Mouse (Mus musculus): ENCODE results near the gene Bcar3.
"Not testable (repeated sequence)": the region's sequence is repeated elsewhere in the genome, so short reads cannot be mapped to it uniquely, and the experiment has no call there.

Gene Bcar3

DNA sequence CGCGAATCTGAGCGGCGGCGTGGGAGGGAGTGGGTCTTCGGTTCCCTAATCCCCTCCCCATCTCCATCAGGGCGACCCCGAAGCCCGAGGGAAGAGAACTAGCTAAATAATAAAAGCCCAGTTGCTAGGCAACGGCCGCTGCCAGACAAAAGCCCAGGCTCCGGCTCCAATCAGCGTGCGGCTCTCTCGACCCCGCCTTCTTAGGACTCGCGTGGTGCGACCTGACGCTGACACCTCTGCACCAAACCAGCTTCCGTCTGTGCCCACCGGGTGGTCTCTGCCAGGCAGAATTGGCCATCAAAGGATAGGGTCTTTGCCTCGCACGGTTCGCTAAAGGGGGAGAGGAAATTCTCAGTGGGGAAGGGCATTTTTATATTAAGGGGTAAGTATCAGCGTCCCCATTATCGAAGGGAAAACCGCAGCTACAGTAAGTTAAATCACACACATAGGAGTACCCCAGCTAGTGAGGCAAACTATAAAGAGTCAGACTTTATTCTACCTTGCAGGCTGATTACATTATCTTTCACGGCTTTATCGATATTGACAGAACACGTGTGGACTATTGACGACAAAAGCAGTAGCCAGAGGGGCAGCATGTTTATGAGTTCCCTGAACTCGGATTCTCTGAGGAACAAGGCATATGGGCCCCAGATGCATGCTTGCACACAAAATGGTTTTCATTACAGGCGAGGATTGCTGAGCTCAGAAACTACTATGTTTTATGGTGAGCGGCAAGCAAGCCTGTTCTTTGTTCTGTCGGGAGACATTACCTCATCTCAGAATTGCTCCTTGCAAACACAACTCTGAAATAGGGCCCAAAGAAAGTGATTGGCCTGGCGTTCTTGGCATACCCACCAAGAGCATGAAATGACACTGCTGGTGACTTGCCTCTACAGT lies at the start of gene Bcar3:
Gene Bcar3, plus strand, starts transcription at position 183 of the 897 bp plus-strand sequence.
- peak; percentile 89 to 92 for DNase-seq

- peak in 1 of 2 experiments; percentile 38 for DNase-seq
These were observed 49.2 kb upstream of the Bcar3 start for GRCm38 (mm10) chr3:122244759-122245158.

GRCm38 (mm10) chr3:122245215-122245877 lies 48.6 kb upstream of the Bcar3 start, which contains the start of gene Gclm:
TSS of gene Gclm (plus strand) at chr3:122245557.
- peak; percentile 91 to 93 for DNase-seq

DNA sequence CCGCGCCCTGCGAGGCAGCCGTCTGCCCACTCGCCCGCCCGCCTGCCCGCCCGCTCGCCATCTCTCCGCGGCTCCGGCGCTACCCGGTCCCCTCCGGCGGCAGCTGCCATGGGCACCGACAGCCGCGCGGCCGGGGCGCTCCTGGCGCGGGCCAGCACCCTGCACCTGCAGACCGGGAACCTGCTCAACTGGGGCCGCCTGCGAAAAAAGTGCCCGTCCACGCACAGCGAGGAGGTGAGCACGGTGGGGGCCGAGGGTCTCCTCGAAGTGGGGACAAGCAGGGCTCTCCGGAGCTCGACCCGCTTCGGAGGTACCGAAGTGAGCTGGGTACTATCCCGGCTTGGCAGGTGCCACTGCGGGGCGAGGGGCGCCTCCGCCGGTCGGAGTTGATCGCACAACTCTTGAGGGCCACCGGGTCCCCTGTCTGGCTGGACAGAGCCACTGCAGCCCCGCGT lies 48.0 kb upstream of the Bcar3 start:
- peak; percentile 38 to 54 for DNase-seq

DNA sequence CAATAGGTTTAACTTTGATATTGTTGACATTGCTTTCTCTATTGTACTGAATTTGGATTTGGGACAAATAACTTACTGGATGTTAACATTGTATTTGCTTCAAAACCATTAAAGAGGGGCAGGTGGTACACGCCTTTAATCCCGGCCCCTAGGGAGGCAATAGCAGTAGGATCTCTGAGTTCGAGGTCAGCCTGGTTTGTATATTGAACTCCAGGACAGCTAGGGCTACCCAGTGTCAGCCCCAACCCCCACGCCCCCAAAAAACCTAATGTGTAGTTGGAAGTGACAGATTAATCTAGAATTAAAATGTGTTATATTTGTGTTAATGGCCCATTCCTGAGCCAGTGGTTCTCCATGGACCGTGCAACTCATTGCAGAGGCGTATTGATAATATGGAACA lies 47.5 kb upstream of the Bcar3 start:
- DNase-seq: no peak

DNA sequence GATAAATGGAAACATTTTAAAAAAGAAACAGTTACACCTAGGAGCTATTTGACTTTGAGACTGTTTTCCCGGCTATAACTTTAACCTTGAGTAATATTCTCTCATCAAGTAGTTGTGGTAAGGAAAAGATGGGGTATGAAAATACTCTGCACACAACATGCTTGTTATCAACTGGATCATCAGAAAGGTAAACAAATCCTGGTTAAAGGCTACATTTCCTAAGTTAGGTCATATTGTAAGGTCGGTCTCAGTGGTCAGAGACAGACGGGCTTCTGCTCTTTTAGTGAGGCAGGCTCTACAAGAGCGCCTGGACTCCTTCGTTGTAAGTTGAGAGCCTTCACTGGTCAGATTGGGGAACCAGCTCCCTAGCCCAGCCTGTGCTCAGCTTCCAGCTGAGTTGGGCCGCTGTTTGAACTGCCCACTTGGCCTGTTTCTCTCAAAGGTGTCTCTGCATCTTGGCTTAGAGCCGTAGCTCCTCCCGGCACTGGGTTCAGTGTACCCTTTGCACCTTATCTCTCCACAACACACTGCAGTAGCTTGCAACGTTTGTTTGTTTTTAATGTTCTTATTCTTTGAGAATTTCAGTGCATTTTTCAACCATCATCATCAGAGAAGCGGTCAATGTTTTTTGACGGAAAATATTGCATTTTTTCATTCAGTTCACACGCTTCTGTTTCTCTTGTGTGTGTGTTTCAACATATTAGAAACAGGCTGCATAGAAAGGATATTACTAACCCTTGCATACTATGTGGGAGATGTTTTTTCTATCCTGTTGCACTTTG lies 46.8 kb upstream of the Bcar3 start:
- DNase-seq: peak; percentile 45 to 63

DNA sequence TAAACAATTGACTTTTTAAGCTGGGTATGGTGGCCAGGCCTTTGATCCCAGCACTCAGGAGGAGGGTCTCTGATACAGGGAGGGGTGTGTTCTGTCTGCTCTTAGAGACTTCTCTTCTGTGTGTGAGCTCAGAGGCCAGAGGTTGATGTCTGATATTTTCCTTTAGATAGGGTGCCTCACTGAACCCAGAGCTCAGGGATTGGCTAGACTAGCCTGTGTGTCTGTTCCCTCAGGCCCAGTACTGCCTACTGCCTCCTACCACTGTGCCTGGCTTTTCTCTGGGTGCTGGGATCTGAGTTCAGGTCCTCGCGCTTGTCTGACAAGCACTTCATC lies 46.2 kb upstream of the Bcar3 start:
- DNase-seq: no peak

GRCm38 (mm10) chr3:122252466-122253253 lies 41.3 kb upstream of the Bcar3 start:
- DNase-seq: no peak

- not testable (repeated sequence) for DNase-seq
These were observed 39.9 kb upstream of the Bcar3 start for GRCm38 (mm10) chr3:122254050-122254449.

- no peak for DNase-seq
These were observed 23.9 kb upstream of the Bcar3 start for GRCm38 (mm10) chr3:122269986-122270385.

- DNase-seq: not testable (repeated sequence)
These were observed 21.4 kb upstream of the Bcar3 start for GRCm38 (mm10) chr3:122272565-122272964.

GRCm38 (mm10) chr3:122273407-122274240 lies 20.3 kb upstream of the Bcar3 start:
- DNase-seq: no peak

GRCm38 (mm10) chr3:122274241-122275024 lies 19.5 kb upstream of the Bcar3 start, which contains the start of gene Dnttip2:
TSS of gene Dnttip2 (plus strand) at chr3:122274388.
- DNase-seq: peak; percentile 93

GRCm38 (mm10) chr3:122275111-122275510 lies 18.8 kb upstream of the Bcar3 start:
- no peak for DNase-seq

GRCm38 (mm10) chr3:122287195-122287594 lies 6.7 kb upstream of the Bcar3 start:
- no peak for DNase-seq

DNA sequence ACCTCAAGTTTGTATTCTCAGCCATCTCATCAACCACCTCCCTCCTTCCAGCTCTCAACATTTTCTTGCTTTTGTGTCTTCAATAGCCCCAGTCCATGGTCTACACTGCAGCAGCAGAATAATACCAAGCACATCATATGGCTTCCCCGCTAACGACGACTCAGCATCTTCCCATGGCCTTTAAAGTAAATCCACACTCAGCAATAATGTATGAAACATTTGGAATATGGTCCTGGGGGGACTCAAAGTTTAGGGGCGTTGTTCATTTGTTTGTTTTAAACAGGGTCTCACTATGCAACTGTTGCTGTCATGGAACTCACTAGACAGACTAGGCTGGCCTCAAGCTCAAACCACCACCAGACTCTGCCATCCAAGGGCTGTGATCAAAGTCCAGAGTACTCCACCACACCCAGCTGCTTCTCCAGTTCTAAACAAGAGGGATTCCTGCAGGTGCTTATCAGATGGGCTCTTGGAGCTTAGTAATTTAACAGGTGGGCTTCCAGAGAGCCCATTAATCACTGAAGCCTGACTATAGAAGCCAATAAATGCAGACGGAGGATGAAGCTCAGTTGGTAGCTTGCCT lies 5.2 kb upstream of the Bcar3 start:
- DNase-seq: no peak

DNA sequence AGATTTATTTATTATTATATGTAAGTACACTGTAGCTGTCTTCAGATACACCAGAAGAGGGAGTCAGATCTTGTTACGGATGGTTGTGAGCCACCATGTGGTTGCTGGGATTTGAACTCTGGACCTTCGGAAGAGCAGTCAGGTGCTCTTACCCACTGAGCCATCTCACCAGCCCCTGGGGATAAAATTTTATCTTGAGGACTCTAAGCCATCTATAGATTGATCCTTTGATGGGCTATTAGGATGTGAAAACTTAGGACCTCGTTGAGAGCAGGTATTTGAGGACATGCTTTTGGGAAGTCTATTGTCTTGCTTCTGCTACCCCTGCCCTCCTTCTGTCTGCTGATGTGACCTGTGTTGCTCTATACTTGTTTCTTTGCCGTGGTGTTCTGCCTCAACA lies 4.6 kb upstream of the Bcar3 start:
- DNase-seq: not testable (repeated sequence)

GRCm38 (mm10) chr3:122290696-122291095 lies 3.2 kb upstream of the Bcar3 start:
- DNase-seq: peak in 1 of 2 experiments; percentile 28

- no peak for DNase-seq
These were observed 2.1 kb upstream of the Bcar3 start for GRCm38 (mm10) chr3:122291828-122292227.
